Mouse (Mus musculus) lung, postnatal 36 days (tissue): ENCODE data around the gene Slc29a1.

Source experiments
- DNase-seq: peaks from one replicate; pipeline ENCODE4 v3.0.0; 2022; ENCODE audit warnings: mixed read lengths

Gene Slc29a1

DNA sequence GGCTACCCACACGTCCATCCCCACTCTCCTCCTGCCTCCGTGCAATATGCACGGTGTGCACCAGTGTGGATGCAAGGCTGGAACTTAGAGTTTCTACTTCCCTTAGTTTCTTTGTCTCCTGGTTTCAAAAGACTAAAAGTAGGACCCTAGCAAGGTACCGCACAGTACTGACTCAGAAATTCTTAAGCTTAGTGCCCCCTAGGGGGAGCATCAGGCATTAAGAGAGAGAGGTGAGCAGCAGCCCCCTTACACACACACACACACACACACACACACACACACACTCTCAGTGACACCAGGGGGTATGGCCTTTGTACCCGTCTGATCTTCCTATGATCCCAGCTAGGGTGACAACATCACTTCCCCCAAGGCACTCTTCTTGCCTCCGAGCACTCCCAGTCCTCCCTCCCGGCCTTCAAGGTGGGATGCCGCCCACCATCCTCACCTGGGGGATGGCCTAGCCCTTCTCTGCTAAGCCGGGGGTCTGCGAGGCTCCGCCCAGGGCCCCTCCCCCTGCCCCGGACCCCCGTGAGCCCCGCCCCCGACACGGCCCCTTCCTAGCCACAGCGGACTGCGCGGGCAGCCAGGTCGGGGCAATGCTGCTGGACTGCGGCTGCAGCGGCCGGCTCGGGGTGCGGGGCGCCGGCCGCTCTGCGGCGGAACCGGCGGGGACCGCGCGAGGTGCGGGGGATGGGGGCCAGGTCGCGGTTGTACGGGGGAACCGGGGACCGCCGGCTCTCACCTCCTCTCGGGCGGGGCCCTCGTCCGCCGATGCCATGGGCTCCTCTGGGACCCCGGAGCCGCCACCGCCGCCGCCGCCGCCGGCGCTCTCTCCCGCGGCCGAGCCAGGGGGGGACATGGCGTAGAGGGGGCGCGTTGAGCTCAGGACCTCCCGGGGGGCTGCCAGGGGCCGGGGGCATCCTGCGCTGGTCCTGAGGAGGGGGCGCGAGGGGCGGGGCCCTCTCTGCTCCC, 50.6 kb downstream of the Slc29a1 start:
- no peak for DNase-seq

DNA sequence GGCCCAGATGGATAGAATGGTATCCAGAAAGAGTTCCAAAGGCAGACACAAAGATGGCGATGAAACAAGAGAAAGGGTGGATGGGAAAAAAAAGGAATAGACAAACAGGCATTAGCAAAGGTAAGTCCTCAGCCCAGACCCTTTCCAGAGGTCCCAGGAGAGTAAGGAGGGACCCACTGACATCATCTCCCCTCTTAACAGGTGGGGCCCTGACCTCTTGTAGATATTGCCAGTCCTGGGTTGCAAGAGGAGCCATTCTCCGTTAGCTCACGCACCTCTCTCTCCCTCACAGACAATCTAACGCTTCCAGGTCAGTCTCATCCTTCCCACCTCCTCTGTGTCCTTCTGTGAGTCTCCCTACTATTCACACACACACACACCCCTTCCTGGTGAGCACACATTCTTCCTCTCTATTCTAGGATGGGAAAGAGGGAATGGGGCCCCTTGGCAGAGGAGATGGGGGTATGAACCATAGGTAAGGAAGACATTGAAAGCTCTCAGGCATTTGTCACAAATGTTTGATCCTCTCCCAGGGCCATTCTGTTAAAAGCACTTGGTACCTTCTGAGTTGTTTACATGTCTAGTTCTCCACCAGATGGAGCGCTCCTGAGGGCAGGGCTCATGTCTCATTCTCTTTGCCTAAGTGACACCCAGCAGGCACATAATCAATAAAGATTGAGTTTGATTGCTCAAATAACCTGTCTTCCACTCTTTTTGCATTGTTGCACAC, 51.8 kb downstream of the Slc29a1 start:
- no peak for DNase-seq

DNA sequence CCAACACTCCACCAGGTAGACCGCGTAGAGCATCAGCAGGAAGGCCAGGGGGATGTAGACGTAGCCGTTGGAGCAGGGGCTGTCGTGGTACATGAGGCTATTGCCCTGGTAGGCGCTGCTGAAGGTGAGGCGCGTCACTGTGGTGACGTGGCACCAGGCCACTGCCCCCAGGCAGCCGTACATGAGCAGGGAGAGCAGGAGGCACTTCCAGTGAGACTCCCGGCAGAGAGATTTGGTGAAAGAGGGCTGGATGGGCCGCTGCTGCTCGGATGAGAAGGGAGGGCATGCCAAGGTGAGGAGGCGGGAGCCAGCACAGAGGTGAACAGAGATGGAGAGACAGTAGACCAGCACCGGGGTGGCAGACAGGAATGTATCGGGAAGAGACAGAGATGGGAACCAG, 52.5 kb downstream of the Slc29a1 start:
- DNase-seq, result no peak

DNA sequence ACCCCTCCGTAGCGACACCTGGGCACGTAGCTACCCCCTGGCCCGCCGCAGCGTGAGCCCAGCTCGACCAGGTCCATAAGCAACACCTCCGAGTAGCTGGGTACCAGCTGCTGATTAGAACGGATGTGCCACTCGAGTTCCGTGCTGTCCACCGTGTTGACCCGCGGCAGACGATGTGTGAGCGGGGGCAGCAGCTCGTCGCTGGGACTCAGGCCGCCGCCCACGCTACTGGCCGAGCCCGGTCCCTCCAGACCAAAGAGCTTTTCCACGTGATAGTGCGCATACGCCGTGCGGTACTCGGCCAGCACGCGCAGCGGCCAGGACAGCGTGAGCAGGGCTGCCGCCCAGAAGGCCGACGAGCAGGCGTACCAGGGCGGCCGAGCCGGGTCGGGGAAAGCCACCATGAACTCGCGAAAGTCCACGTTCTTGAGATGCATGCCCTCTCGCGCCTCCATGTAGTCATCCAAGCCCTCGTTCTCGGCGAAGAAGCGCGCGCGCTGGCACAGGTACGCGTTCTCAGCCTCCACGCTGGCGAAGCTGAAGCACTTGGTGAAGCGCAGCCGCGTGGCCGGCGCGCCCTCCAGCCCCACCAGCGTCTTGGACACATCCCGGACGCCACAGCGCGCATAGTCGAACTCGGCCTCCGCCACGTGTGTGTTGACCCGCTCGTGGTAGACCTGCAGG, 54.0 kb downstream of the Slc29a1 start:
- DNase-seq, result no peak

DNA sequence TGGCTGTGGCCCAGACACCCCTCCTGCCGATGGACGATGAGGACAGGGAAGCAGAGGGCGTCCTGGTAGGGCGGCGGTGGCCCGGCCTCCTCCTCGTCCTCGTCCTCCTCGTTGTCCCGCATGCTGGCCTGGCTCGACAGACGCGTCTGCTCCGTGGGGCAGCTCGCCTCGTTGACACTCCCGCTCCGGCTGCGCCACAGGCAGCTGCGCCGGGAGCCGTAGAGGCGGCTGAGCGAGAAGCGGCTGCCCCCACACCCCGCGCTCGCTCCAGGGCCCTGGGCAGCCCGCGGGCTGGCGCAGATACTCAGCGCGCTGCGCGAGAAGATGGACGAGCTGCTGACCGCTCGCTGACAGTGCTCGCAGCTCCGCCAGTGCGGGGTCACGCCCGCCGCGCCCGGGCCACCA, 54.5 kb downstream of the Slc29a1 start:
- DNase-seq, result no peak

DNA sequence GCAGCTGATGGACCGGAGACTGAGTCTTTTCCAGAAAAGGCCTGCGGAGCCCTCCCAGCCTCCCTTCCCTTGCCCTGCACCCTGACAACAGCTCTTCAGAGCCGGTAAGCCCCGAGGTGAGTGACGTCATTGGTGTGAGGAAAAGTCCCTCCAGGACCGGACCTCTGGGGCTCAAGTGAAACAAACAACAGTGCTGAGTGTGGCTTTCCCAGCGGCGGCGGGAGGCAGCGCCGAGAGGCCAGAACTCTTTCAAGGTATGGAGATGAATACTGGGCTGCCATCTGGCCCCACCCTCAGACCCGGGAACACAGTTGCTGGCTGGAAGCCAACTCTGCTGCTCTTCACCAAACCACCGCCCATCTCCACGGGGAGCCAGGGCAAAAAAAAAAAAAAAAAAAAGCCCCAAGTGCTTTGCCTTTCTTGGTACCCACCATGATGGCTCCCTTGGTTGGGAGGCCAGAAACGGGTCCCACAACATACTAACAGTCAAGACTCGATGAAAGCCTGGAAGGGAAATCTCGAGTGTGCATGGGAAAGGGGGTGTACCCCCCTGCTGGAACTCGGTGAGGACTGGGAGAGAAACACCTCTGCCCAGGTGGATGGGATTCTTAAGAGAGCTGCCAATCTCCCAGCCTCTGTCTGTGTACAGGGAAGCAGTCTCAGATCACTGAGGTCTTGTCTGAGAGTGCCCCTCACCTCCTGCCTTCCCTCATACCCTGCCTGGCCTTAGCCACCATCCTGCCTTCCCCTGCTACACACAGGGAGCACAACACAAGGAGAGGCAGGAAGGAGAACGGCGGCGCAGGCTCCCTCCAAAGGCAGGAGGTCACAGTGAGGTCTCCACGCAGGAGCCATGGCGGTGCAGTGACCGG, 55.2 kb downstream of the Slc29a1 start:
- no peak for DNase-seq

DNA sequence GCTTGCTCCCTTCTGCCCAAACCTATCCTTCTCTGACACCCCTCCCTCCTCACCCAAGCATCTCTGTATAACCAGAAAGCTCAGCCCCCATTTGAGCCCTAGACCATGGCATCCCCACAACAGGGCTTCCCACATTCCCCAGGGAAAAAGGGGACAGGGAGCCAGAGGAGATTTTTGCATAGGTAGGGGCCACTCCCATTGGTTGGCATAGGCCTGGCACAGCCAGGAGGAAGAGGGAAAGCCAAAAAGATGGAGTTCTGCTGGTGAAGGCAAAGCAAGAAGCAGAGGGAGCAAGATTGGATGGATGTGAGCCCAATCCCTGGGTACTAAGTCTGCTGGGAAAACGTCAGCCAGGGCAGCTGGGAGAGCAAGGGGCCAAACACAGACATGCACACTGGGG, 56.3 kb downstream of the Slc29a1 start:
- no peak for DNase-seq

DNA sequence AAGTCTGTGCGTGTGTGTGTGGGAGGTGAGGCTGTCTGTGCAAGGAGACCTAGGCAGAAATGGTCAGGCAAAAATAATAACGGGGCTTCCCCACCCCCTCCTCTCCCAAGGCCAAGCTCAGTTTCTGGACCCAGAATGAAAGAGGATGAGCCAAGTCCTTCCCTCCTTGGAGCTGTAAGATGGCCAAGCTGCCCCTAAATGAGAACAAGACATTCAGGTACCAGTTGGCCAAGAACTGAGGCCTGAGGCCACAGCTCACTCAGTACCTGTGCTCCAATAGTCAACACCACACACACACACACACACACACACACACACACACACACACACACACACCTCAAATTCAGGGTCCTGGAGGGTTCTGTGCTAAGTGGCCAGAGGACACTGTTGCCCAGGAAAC, 56.7 kb downstream of the Slc29a1 start:
- no peak for DNase-seq

DNA sequence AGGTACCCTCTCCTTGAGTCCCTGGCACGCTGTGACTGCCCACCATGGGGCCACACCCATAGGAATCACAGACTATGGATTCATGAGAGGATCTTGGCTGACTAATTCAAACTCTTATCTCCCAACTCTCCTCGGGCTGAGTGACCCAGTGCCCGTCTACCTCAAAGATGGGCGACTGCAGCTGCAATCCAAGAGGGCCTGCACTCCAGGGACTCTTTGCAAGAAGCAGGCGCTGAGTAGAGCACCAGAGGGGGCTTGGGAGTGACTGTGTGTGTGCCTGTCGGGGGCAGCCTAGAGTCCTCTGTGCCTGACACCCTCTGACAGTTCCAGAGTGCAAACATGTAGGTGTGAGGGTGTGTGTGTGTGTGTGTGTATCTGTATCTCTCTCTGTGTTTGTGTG, 57.3 kb downstream of the Slc29a1 start:
- no peak for DNase-seq

DNA sequence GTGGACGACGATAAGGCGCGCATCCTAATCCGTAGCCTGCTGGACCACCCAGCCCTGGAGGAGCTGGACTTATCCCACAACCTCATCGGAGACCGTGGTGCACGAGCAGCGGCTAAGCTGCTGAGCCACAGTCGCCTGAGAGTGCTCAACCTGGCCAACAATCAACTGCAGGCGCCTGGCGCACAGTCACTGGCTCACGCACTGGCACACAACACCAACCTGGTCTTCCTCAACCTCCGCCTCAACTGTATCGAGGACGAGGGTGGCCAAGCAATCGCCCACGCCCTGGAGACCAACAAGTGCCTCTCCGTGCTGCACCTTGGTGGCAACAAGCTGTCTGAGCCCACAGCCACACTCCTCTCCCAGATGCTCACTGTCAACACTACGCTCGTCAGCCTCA, 59.7 kb downstream of the Slc29a1 start:
- no peak for DNase-seq

DNA sequence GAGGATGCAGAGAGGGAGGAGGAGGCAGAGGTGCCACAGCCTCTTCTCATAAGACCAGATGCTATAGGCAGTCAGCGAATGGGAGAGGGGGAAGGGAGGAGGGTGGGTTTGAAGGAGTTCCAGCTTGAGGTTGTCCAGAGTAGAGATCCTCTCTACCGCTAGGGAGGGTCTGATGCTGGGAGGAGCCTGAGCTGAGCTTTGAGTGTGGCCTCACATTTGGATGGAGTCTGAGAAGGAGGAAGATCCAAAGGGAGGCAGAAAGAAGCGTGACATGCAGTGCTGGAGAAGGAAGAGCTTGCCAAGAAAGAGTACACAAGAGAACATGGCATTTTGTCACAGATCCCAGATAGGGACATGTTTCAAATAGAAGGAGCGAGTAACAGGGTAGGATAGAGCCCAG, 61.0 kb downstream of the Slc29a1 start:
- no peak for DNase-seq

DNA sequence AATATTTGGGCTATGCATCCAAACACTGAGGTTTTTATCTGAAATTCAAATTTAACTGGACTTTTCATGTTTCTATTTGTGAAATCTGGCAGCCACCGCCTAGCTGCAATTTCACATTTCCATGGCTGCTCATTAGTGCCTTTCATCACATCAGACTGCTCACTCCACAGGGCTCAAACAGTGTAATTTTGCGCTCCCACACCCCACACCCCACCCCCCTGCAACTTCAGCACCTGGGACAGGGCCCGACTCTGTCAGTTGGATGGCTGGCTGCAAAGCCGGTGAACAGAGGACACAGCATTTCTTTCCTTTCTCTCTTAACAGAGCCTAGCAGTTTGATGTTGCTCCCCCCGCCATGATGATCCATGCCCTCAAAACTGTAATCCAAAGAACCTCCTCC, 63.1 kb downstream of the Slc29a1 start:
- DNase-seq, result no peak
